Mouse (Mus musculus): ENCODE measurements around the gene Fbxw11.

Fbxw11 gene

GRCm38 (mm10) chr11:32623912-32624311 lies 18.6 kb upstream of the Fbxw11 start:
- no peak for DNase-seq (ENCODE audit: low spot score in 2 of 2)

- DNase-seq (ENCODE audit: low spot score in 2 of 2): peak; percentile 59 to 60
These were observed 16.8 kb upstream of the Fbxw11 start for GRCm38 (mm10) chr11:32625677-32626076.

GRCm38 (mm10) chr11:32626079-32626478 lies 16.4 kb upstream of the Fbxw11 start:
- no peak for DNase-seq (ENCODE audit: low spot score in 2 of 2)

- no peak for DNase-seq (ENCODE audit: low spot score in 2 of 2)
These were observed 14.6 kb upstream of the Fbxw11 start for GRCm38 (mm10) chr11:32627900-32628299.

GRCm38 (mm10) chr11:32629713-32630211 lies 12.8 kb upstream of the Fbxw11 start:
- no peak for DNase-seq (ENCODE audit: low spot score in 2 of 2)

GRCm38 (mm10) chr11:32632671-32633070 lies 9.9 kb upstream of the Fbxw11 start:
- DNase-seq (ENCODE audit: low spot score in 2 of 2): no peak

- DNase-seq (ENCODE audit: low spot score in 2 of 2): no peak
These were observed 9.0 kb upstream of the Fbxw11 start for GRCm38 (mm10) chr11:32633542-32633941.

- DNase-seq (ENCODE audit: low spot score in 2 of 2): no peak
These were observed 8.4 kb upstream of the Fbxw11 start for GRCm38 (mm10) chr11:32634143-32634542.

GRCm38 (mm10) chr11:32634842-32635241 lies 7.7 kb upstream of the Fbxw11 start:
- no peak for DNase-seq (ENCODE audit: low spot score in 2 of 2)

- no peak for DNase-seq (ENCODE audit: low spot score in 2 of 2)
These were observed 6.2 kb upstream of the Fbxw11 start for GRCm38 (mm10) chr11:32636275-32636674.

- DNase-seq (ENCODE audit: low spot score in 2 of 2): no peak
These were observed 3.8 kb upstream of the Fbxw11 start for GRCm38 (mm10) chr11:32638521-32639255.

- no peak for DNase-seq (ENCODE audit: low spot score in 2 of 2)
These were observed 1.9 kb upstream of the Fbxw11 start for GRCm38 (mm10) chr11:32640617-32641016.

GRCm38 (mm10) chr11:32642899-32643886 lies 669 bp downstream of the Fbxw11 start:
- DNase-seq (ENCODE audit: low spot score in 2 of 2): peak in 1 of 2 experiments; percentile 63

- no peak for DNase-seq (ENCODE audit: low spot score in 2 of 2)
These were observed 1.5 kb downstream of the Fbxw11 start for GRCm38 (mm10) chr11:32644010-32644409.

- no peak for DNase-seq (ENCODE audit: low spot score in 2 of 2)
These were observed 4.7 kb downstream of the Fbxw11 start for GRCm38 (mm10) chr11:32647265-32647664.

- no peak for DNase-seq (ENCODE audit: low spot score in 2 of 2)
These were observed 7.8 kb downstream of the Fbxw11 start for GRCm38 (mm10) chr11:32650236-32650749.

GRCm38 (mm10) chr11:32650893-32651590 lies 8.5 kb downstream of the Fbxw11 start:
- DNase-seq (ENCODE audit: low spot score in 2 of 2): no peak

- no peak for DNase-seq (ENCODE audit: low spot score in 2 of 2)
These were observed 9.2 kb downstream of the Fbxw11 start for GRCm38 (mm10) chr11:32651723-32652122.

GRCm38 (mm10) chr11:32662082-32662656 lies 19.6 kb downstream of the Fbxw11 start:
- DNase-seq (ENCODE audit: low spot score in 2 of 2): no peak

GRCm38 (mm10) chr11:32665639-32666038 lies 23.1 kb downstream of the Fbxw11 start:
- no peak for DNase-seq (ENCODE audit: low spot score in 2 of 2)

- no peak for DNase-seq (ENCODE audit: low spot score in 2 of 2)
These were observed 24.5 kb downstream of the Fbxw11 start for GRCm38 (mm10) chr11:32666983-32667382.
